Mouse (Mus musculus): ENCODE results near the gene F2rl3. TPM values are rescaled to one million over a fixed set of nuclear protein-coding genes. Genes with fewer than 3 reads are reported as not detected.

The F2rl3 gene
- polyA plus RNA-seq, 1 experiment from 2014 or later: 0.46 TPM

- H3K4me3 ChIP-seq (ENCODE audit: low read length): no peak overlapping the region
- peaks cover 10% of the 10 kb centered on the region for H3K36me3 ChIP-seq (ENCODE audit: control insufficient read depth, insufficient read depth, low read length)
- H3K27ac ChIP-seq (ENCODE audit: low read depth, low read length): no peak overlapping the region
- ATAC-seq: no peak
- WGBS: 86% methylated on average over 3 of the region's 3 CpGs
- H3K4me2 ChIP-seq (ENCODE audit: low read length): no peak overlapping the region
- no peaks in the 10 kb centered on the region for H3K4me1 ChIP-seq (ENCODE audit: control insufficient read depth, insufficient read depth, low read depth, low read length)
- H3K27me3 ChIP-seq (replicated peaks; ENCODE audit: control insufficient read depth, insufficient read depth, low read length): no peaks in the 10 kb centered on the region
- H3K9ac ChIP-seq (ENCODE audit: low read depth, low read length): no peak overlapping the region
- H3K9me3 ChIP-seq (ENCODE audit: control insufficient read depth, low read length): no peaks in the 10 kb centered on the region
These were observed 51.0 kb downstream of the F2rl3 start for GRCm38 (mm10) chr8:72812690-72813089.

Other genes starting within 250 kb of the F2rl3 start
- 15.5 and 17.3 TPM in 2 replicates for gene Med26, start 213.6 kb upstream of the F2rl3 start, polyA plus RNA-seq (2015; fragmentation: Nextera tagmentation; extraction: Ambion mirVana)
- 123 and 127 TPM in 2 replicates for gene Smim7, start 190.8 kb upstream of the F2rl3 start, polyA plus RNA-seq (2015; fragmentation: Nextera tagmentation; extraction: Ambion mirVana)
- gene Tmem38a, start 189.8 kb upstream of the F2rl3 start, polyA plus RNA-seq (2015; fragmentation: Nextera tagmentation; extraction: Ambion mirVana): 41.8 and 42.9 TPM in 2 replicates
- gene Nwd1, start 115.2 kb upstream of the F2rl3 start, polyA plus RNA-seq (2015; fragmentation: Nextera tagmentation; extraction: Ambion mirVana): 3.5 and 3.6 TPM in 2 replicates
- 176 and 177 TPM in 2 replicates for gene Sin3b, start 38.6 kb upstream of the F2rl3 start, polyA plus RNA-seq (2015; fragmentation: Nextera tagmentation; extraction: Ambion mirVana)

Data from hindbrain, embryonic 16.5 days (tissue).